Mouse (Mus musculus): ENCODE measurements around the gene Prdx2. TPM values are rescaled to one million over a fixed set of nuclear protein-coding genes. Genes with fewer than 3 reads are reported as not detected.

The Prdx2 gene
- polyA plus RNA-seq, 1 experiment from 2014 or later = 2,114 TPM

- H3K9me3 ChIP-seq (replicated peaks) = no peaks in the 10 kb centered on the region
- H3K9ac ChIP-seq = peak overlapping the region; percentile 41
- no peaks in the 10 kb centered on the region for H3K36me3 ChIP-seq
- peak overlapping the region; percentile 99 for H3K27ac ChIP-seq
- no peak overlapping the region for H3K4me2 ChIP-seq
- DNase-seq (no peak), ATAC-seq (ENCODE audit: low read depth) (no peak)
- no peaks in the 10 kb centered on the region for H3K27me3 ChIP-seq
- 52% methylated on average over 15 of the region's 15 CpGs for WGBS (ENCODE audit: insufficient replicate concordance)
- H3K4me1 ChIP-seq (replicated peaks) = peaks cover 100% of the 10 kb centered on the region
- no peak overlapping the region for H3K4me3 ChIP-seq (replicated peaks)
Observed at GRCm38 (mm10) chr8:84981644-84982498, 12.5 kb downstream of the Prdx2 start.

DNA sequence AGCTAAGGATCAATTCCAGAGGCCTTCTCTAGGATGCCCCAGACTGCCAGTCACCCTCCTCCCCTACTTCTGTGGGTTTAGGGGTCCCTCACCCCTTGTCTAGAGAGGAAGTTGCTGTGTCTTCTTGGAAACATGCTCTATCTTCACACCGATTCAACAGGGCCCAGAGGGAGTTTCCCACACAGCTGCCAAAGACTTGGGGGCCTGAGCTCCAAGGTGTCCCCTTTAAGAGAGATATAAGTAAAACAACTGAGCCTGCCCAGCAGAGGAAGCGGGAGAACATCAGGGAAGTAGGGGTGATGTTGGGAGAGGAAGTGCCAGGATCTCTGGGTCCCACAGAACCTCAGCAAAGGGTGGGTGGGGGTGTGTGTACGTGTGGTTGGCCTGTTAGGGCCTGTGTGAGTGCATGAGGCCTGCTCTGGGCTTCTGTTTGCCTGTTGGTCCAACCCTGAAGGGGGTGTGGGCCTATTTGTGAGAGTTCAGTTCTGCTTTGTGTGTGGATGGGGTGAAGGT is 13.2 kb downstream of the Prdx2 start:
- Histone ChIP-seq H3K27me3 (no peaks in the 10 kb centered on the region), H3K9ac (peak overlapping the region; percentile 41), H3K9me3 (replicated peaks) (no peaks in the 10 kb centered on the region), H3K4me2 (no peak overlapping the region), H3K4me1 (replicated peaks) (peaks cover 100% of the 10 kb centered on the region), H3K4me3 (replicated peaks) (no peak overlapping the region), H3K27ac (peak overlapping the region; percentile 99), H3K36me3 (no peaks in the 10 kb centered on the region)
- WGBS (ENCODE audit: insufficient replicate concordance) = 37% methylated on average over 3 of the region's 3 CpGs
- DNase-seq = no peak
- no peak for ATAC-seq (ENCODE audit: low read depth)

GRCm38 (mm10) chr8:84984294-84985048 is 15.1 kb downstream of the Prdx2 start:
- no peaks in the 10 kb centered on the region for H3K9me3 ChIP-seq (replicated peaks)
- peaks cover 100% of the 10 kb centered on the region for H3K4me1 ChIP-seq (replicated peaks)
- H3K27me3 ChIP-seq = no peaks in the 10 kb centered on the region
- no peaks in the 10 kb centered on the region for H3K36me3 ChIP-seq
- H3K27ac ChIP-seq = peak overlapping the region; percentile 82
- peak; percentile 21 for ATAC-seq (ENCODE audit: low read depth)
- peak overlapping the region; percentile 100 for H3K4me2 ChIP-seq
- DNase-seq = no peak
- 19% methylated on average over 16 of the region's 16 CpGs for WGBS (ENCODE audit: insufficient replicate concordance)
- H3K9ac ChIP-seq = peak overlapping the region; percentile 80
- H3K4me3 ChIP-seq (replicated peaks) = peak overlapping the region; percentile 67

GRCm38 (mm10) chr8:84985049-84985683 is 15.8 kb downstream of the Prdx2 start:
- H3K27me3 ChIP-seq = no peaks in the 10 kb centered on the region
- peak overlapping the region; percentile 67 for H3K4me3 ChIP-seq (replicated peaks)
- peak overlapping the region; percentile 82 for H3K27ac ChIP-seq
- peaks cover 95% of the 10 kb centered on the region for H3K4me1 ChIP-seq (replicated peaks)
- WGBS (ENCODE audit: insufficient replicate concordance) = 2% methylated on average over 23 of the region's 23 CpGs
- DNase-seq (no peak), ATAC-seq (ENCODE audit: low read depth) (no peak)
- H3K36me3 ChIP-seq = no peaks in the 10 kb centered on the region
- H3K4me2 ChIP-seq = peak overlapping the region; percentile 100
- no peaks in the 10 kb centered on the region for H3K9me3 ChIP-seq (replicated peaks)
- peak overlapping the region; percentile 80 for H3K9ac ChIP-seq

DNA sequence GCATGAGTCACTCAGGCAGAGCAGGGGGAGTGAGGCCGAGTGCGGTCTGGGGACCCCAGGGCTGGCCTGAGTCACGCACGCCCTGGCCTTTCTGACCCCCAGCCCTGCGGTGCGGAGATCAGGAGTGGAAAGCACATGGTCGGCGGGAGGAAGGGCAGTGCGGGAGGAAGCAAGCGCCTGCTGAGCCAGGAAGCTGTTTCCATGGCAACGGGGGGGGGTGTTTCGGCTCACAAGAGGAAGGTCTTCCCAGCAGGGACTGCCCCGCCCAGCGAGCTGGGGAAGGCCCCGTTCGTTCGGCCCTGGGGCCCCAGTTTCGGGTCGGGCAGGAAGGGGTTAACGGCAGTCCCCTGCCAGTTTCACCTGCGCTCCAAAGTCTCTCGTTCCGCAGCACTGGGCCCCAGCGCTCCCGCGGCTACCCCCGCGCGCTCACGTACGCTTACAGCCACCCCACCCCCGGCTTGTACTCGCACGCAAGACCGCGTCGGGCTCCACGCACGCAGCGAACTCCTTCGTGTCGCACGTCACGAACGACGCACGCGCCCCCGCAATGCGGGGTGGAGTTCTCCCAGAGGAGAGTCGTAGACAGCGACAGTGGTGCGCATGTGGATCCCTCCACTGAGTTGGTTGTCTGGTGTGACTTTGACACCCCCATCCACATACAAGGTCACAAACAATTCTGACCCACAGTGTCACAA is 16.4 kb downstream of the Prdx2 start:
- Histone ChIP-seq H3K27ac (peak overlapping the region; percentile 82), H3K27me3 (no peaks in the 10 kb centered on the region), H3K9me3 (replicated peaks) (no peaks in the 10 kb centered on the region), H3K9ac (peak overlapping the region; percentile 80), H3K36me3 (no peaks in the 10 kb centered on the region), H3K4me3 (replicated peaks) (peak overlapping the region; percentile 67), H3K4me2 (peak overlapping the region; percentile 100), H3K4me1 (replicated peaks) (peaks cover 93% of the 10 kb centered on the region)
- peak; percentile 8 for ATAC-seq (ENCODE audit: low read depth)
- under 1% methylated on average over 53 of the region's 53 CpGs for WGBS (ENCODE audit: insufficient replicate concordance)
- DNase-seq = peak; percentile 80

- Histone ChIP-seq H3K27ac (peak overlapping the region; percentile 82), H3K27me3 (no peaks in the 10 kb centered on the region), H3K36me3 (no peaks in the 10 kb centered on the region), H3K9me3 (replicated peaks) (no peaks in the 10 kb centered on the region), H3K9ac (peak overlapping the region; percentile 80), H3K4me2 (peak overlapping the region; percentile 100), H3K4me1 (replicated peaks) (peaks cover 92% of the 10 kb centered on the region), H3K4me3 (replicated peaks) (peak overlapping the region; percentile 67)
- 24% methylated on average over 8 of the region's 8 CpGs for WGBS (ENCODE audit: insufficient replicate concordance)
- no peak for DNase-seq
- no peak for ATAC-seq (ENCODE audit: low read depth)
Observed at GRCm38 (mm10) chr8:84986379-84986945, 17.1 kb downstream of the Prdx2 start.

DNA sequence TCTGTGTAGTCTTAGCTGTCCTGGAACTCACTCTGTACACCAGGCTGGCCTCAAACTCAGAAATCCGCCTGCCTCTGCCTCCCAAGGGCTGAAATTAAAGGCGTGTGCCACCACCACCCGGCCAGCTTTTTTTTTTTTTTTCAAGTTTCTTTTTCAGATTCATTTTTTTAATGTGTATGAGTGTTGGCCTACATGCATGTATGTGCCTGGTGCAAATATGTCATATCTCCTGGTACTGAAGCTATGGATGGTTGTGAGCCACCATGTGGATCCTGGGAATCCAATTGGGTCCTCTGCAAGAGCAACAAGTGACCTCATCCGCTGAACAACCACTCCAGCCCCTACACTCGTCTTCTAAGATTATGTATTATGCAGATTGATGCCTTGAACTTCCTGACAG is 18.0 kb downstream of the Prdx2 start:
- Histone ChIP-seq H3K9ac (no peak overlapping the region), H3K27me3 (no peaks in the 10 kb centered on the region), H3K9me3 (replicated peaks) (no peaks in the 10 kb centered on the region), H3K4me1 (replicated peaks) (peaks cover 83% of the 10 kb centered on the region), H3K4me2 (no peak overlapping the region), H3K4me3 (replicated peaks) (no peak overlapping the region), H3K36me3 (no peaks in the 10 kb centered on the region), H3K27ac (no peak overlapping the region)
- 77% methylated on average over 5 of the region's 5 CpGs for WGBS (ENCODE audit: insufficient replicate concordance)
- no peak for DNase-seq
- ATAC-seq (ENCODE audit: low read depth) = no peak

- Histone ChIP-seq H3K9ac (no peak overlapping the region), H3K36me3 (no peaks in the 10 kb centered on the region), H3K27me3 (no peaks in the 10 kb centered on the region), H3K4me2 (no peak overlapping the region), H3K9me3 (replicated peaks) (no peaks in the 10 kb centered on the region), H3K4me1 (replicated peaks) (peaks cover 78% of the 10 kb centered on the region), H3K27ac (0 out of 2 replicates have a peak overlapping the region, but pooled peaks have one; percentile 14), H3K4me3 (replicated peaks) (no peak overlapping the region)
- no peak for DNase-seq
- ATAC-seq (ENCODE audit: low read depth) = no peak
- WGBS (ENCODE audit: insufficient replicate concordance) = 65% methylated on average over 2 of the region's 2 CpGs
Observed at GRCm38 (mm10) chr8:84987903-84988302, 18.5 kb downstream of the Prdx2 start.

DNA sequence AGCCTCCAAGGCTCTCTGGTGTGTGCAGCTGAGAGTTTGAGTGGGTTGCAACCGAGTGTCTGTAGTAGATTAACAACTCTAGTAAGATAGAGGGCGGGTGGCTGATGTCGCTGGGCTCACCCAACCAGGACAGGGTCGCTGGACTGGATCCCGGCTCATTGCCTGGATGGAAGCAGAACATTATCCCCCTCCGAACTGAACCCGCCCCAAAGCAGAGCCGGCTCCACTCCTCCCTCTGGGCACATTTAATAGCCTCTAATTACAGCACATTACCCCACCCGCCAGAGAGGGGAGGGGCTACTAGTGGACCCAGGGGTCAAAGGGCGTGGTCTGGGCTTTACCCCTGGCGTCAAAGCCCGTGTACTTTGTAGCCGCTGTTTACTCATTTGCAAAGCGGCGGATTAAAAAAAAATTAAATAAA is 19.9 kb downstream of the Prdx2 start:
- 0 out of 2 replicates have a peak, but pooled peaks have one; percentile 10 for ATAC-seq (ENCODE audit: low read depth)

DNA sequence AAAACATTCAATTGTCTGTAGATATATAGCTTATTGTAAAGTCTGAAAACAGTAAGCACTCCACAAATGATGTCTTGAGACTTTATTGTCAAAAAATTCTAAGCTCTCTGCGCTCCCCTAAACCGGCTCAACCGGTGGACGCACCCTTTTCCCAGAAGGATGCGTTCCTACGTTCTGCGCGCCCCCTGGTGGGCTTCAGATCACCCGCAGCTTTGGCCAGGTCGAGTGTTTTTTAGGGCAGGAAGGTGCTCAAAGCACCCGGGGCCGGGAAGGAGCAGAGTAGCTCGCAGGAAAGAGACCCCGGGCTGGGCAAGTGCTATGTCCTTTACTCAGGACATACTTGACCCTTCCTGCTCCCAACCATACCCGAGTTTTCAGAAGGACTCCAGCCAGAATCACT is 20.4 kb downstream of the Prdx2 start:
- Histone ChIP-seq H3K4me3 (replicated peaks) (peak overlapping the region; percentile 70), H3K27ac (peak overlapping the region; percentile 90), H3K9ac (peak overlapping the region; percentile 84), H3K36me3 (no peaks in the 10 kb centered on the region), H3K27me3 (no peaks in the 10 kb centered on the region), H3K4me1 (replicated peaks) (peaks cover 59% of the 10 kb centered on the region), H3K9me3 (replicated peaks) (no peaks in the 10 kb centered on the region), H3K4me2 (peak overlapping the region; percentile 95)
- ATAC-seq (ENCODE audit: low read depth) (peak; percentile 61), DNase-seq (peak; percentile 91)
- WGBS (ENCODE audit: insufficient replicate concordance) = under 1% methylated on average over 15 of the region's 15 CpGs

More for the DNA sequence above, 19.9 kb downstream of the Prdx2 start:
- 7% methylated on average over 15 of the region's 15 CpGs for WGBS (ENCODE audit: insufficient replicate concordance)
- H3K27me3 ChIP-seq = no peaks in the 10 kb centered on the region
- peak overlapping the region; percentile 84 for H3K9ac ChIP-seq
- peaks cover 64% of the 10 kb centered on the region for H3K4me1 ChIP-seq (replicated peaks)
- H3K4me3 ChIP-seq (replicated peaks) = peak overlapping the region; percentile 70
- no peaks in the 10 kb centered on the region for H3K9me3 ChIP-seq (replicated peaks)
- no peaks in the 10 kb centered on the region for H3K36me3 ChIP-seq
- H3K27ac ChIP-seq = peak overlapping the region; percentile 90
- H3K4me2 ChIP-seq = peak overlapping the region; percentile 95
- DNase-seq = peak; percentile 57
